Mouse (Mus musculus) MEL (cell line): ENCODE measurements around the gene Xrcc3. TPM values are rescaled to one million over a fixed set of nuclear protein-coding genes. Genes with fewer than 3 reads are reported as not detected.

Experiments
- DNase-seq: peaks from one replicate; pipeline ENCODE4 v3.0.0; 2011; ENCODE audit warnings: low read depth, low spot score
- H3K27ac ChIP-seq: 2 replicates; pipeline ENCODE4 v1.5.1; 2012; ENCODE audit warnings: low read depth, mild to moderate bottlenecking, control low read depth, low read length, moderate library complexity; ENCODE audit not compliant: control insufficient read depth
- H3K27me3 ChIP-seq, 2 experiments: fragments of 150-350 bp in 1 of 2; sonication (generic) in 1 of 2; 2 replicates each; pipeline ENCODE4 v1.6.1; 2012; ENCODE audit warnings: low read length in 2 of 2, mild to moderate bottlenecking in 2 of 2, improper control_type of control experiment in 1 of 2, moderate library complexity in 1 of 2; ENCODE audit not compliant: insufficient read depth in 2 of 2, control insufficient read depth in 1 of 2
- H3K36me3 ChIP-seq, 2 experiments: 2 replicates each; pipeline ENCODE4 v1.6.1; 2012 to 2014; ENCODE audit warnings: low read length in 2 of 2, improper control_type of control experiment in 1 of 2, inconsistent platforms in 1 of 2, mild to moderate bottlenecking in 1 of 2; ENCODE audit not compliant: insufficient read depth in 2 of 2, control insufficient read depth in 1 of 2
- H3K4me1 ChIP-seq, 2 experiments: fragments of 150-350 bp in 1 of 2; sonication (generic) in 1 of 2; 2 replicates each; pipeline ENCODE4 v1.6.1; 2012; ENCODE audit warnings: low read length in 2 of 2, improper control_type of control experiment in 1 of 2, mild to moderate bottlenecking in 1 of 2; ENCODE audit not compliant: insufficient read depth in 2 of 2, control insufficient read depth in 1 of 2
- H3K4me3 ChIP-seq, 2 experiments: fragments of 150-350 bp in 1 of 2; sonication (generic) in 1 of 2; 2 replicates each; pipeline ENCODE4 v1.5.1; 2012; ENCODE audit warnings: low read depth in 2 of 2, low read length in 2 of 2, mild to moderate bottlenecking in 2 of 2, moderate library complexity in 2 of 2, control low read depth in 1 of 2, improper control_type of control experiment in 1 of 2; ENCODE audit not compliant: control insufficient read depth in 1 of 2, insufficient read depth in 1 of 2
- H3K79me2 ChIP-seq: 2 replicates; pipeline ENCODE4 v1.6.1; 2012; ENCODE audit warnings: mild to moderate bottlenecking, low read length, moderate library complexity; ENCODE audit not compliant: control insufficient read depth, poor library complexity, insufficient read depth
- H3K9ac ChIP-seq: 2 replicates; pipeline ENCODE4 v1.6.1; 2012; ENCODE audit warnings: low read depth, mild to moderate bottlenecking, control low read depth, low read length, moderate library complexity; ENCODE audit not compliant: control insufficient read depth, poor library complexity, severe bottlenecking
- H3K9me3 ChIP-seq: fragments of 150-350 bp; sonication (generic); replicated peaks from 2 replicates; pipeline ENCODE4 v1.6.1; 2012; ENCODE audit warnings: mild to moderate bottlenecking, low read length, improper control_type of control experiment, moderate library complexity; ENCODE audit not compliant: insufficient read depth
- CHD1 ChIP-seq: IDR thresholded peaks from 2 replicates; pipeline ENCODE4 v1.6.1; 2012; ENCODE audit warnings: low read depth, mild to moderate bottlenecking, inconsistent platforms, low read length, improper control_type of control experiment
- ELF1 ChIP-seq: IDR thresholded peaks from 2 replicates; pipeline ENCODE4 v1.6.1; 2014; ENCODE audit warnings: low read depth, mild to moderate bottlenecking, inconsistent platforms, low read length, improper control_type of control experiment, moderate library complexity
- EP300 ChIP-seq, 2 experiments: IDR thresholded peaks; 2 replicates each; pipeline ENCODE4 v1.6.1; 2011; ENCODE audit warnings: improper control_type of control experiment in 2 of 2, low read length in 2 of 2, low read depth in 1 of 2, mild to moderate bottlenecking in 1 of 2
- ETS1 ChIP-seq: IDR thresholded peaks from 2 replicates; pipeline ENCODE4 v1.6.1; 2012; ENCODE audit warnings: low read depth, mild to moderate bottlenecking, inconsistent platforms, low read length, improper control_type of control experiment, moderate library complexity
- GABPA ChIP-seq: IDR thresholded peaks from 2 replicates; pipeline ENCODE4 v1.6.1; 2012; ENCODE audit warnings: low read depth, mild to moderate bottlenecking, inconsistent platforms, low read length, improper control_type of control experiment, moderate library complexity
- GATA1 ChIP-seq: IDR thresholded peaks from 2 replicates; pipeline ENCODE4 v1.6.1; 2011; ENCODE audit warnings: low read depth, low read length, improper control_type of control experiment
- HCFC1 ChIP-seq: IDR thresholded peaks from 2 replicates; pipeline ENCODE4 v1.6.1; 2012; ENCODE audit warnings: low read depth, mild to moderate bottlenecking, inconsistent platforms, low read length, improper control_type of control experiment, moderate library complexity
- JUND ChIP-seq: IDR thresholded peaks from 2 replicates; pipeline ENCODE4 v1.6.1; 2011; ENCODE audit warnings: low read depth, mild to moderate bottlenecking, improper control_type of control experiment, low read length
- MAFK ChIP-seq: IDR thresholded peaks from 2 replicates; pipeline ENCODE4 v1.6.1; 2011; ENCODE audit warnings: low read depth, mild to moderate bottlenecking, low read length, improper control_type of control experiment, borderline replicate concordance
- MEF2A ChIP-seq: IDR thresholded peaks from 2 replicates; pipeline ENCODE4 v1.6.1; 2014; ENCODE audit warnings: low read depth, mild to moderate bottlenecking, inconsistent platforms, low read length, improper control_type of control experiment; ENCODE audit not compliant: poor library complexity, insufficient replicate concordance, severe bottlenecking; ENCODE audit errors: extremely low read depth
- MXI1 ChIP-seq: IDR thresholded peaks from 2 replicates; pipeline ENCODE4 v1.6.1; 2011; ENCODE audit warnings: mild to moderate bottlenecking, low read depth, low read length, improper control_type of control experiment
- MYB ChIP-seq: IDR thresholded peaks from 2 replicates; pipeline ENCODE4 v1.6.1; 2011; ENCODE audit warnings: mild to moderate bottlenecking, low read depth, low read length, improper control_type of control experiment
- NELFE ChIP-seq: IDR thresholded peaks from 2 replicates; pipeline ENCODE4 v1.6.1; 2011; ENCODE audit warnings: low read depth, low read length, improper control_type of control experiment
- POLR2AphosphoS2 ChIP-seq: IDR thresholded peaks from 2 replicates; pipeline ENCODE4 v1.6.1; 2011; ENCODE audit warnings: low read length, improper control_type of control experiment
- POLR2AphosphoS5 ChIP-seq: IDR thresholded peaks from 2 replicates; pipeline ENCODE4 v1.6.1; 2012; ENCODE audit warnings: low read depth, borderline replicate concordance, mild to moderate bottlenecking, inconsistent platforms, low read length, moderate library complexity, mixed read lengths
- TBP ChIP-seq: IDR thresholded peaks from 2 replicates; pipeline ENCODE4 v1.8.0; 2011; ENCODE audit warnings: low read depth, low read length, improper control_type of control experiment
- UBTF ChIP-seq: IDR thresholded peaks from 2 replicates; pipeline ENCODE4 v1.6.1; 2012; ENCODE audit warnings: low read depth, mild to moderate bottlenecking, inconsistent platforms, low read length, improper control_type of control experiment, moderate library complexity, borderline replicate concordance; ENCODE audit not compliant: insufficient read depth
- ZC3H11A ChIP-seq: IDR thresholded peaks from 2 replicates; pipeline ENCODE4 v1.6.1; 2012; ENCODE audit warnings: low read depth, mild to moderate bottlenecking, inconsistent platforms, low read length, improper control_type of control experiment
- ZKSCAN1 ChIP-seq: IDR thresholded peaks from 2 replicates; pipeline ENCODE4 v1.6.1; 2012; ENCODE audit warnings: low read depth, mild to moderate bottlenecking, inconsistent platforms, low read length, improper control_type of control experiment, moderate library complexity
- polyA plus RNA-seq, 2 experiments: library from polyadenylated mRNA; stranded (reverse) in 1 of 2; unstranded in 1 of 2; fragments of >175 nt in 1 of 2; fragments of >200 nt in 1 of 2; gene quantifications; 2 replicates each; pipeline versions ENCODE4 v1.2.1 to v1.2.4; 2012; ENCODE audit warnings: low replicate concordance in 2 of 2, low read depth in 1 of 2; ENCODE audit not compliant: insufficient read length in 2 of 2, insufficient read depth in 1 of 2, missing spikeins in 1 of 2
- total RNA-seq: library from RNA; depleted of rRNA; stranded (reverse); fragments of 300-350 nt; gene quantifications from 2 replicates; pipeline ENCODE4 v1.2.3, GENCODE M21; 2012

The Xrcc3 gene
- total and polyA plus RNA-seq, 3 experiments = 9.0 to 18.8 TPM; not detected in 1

DNA sequence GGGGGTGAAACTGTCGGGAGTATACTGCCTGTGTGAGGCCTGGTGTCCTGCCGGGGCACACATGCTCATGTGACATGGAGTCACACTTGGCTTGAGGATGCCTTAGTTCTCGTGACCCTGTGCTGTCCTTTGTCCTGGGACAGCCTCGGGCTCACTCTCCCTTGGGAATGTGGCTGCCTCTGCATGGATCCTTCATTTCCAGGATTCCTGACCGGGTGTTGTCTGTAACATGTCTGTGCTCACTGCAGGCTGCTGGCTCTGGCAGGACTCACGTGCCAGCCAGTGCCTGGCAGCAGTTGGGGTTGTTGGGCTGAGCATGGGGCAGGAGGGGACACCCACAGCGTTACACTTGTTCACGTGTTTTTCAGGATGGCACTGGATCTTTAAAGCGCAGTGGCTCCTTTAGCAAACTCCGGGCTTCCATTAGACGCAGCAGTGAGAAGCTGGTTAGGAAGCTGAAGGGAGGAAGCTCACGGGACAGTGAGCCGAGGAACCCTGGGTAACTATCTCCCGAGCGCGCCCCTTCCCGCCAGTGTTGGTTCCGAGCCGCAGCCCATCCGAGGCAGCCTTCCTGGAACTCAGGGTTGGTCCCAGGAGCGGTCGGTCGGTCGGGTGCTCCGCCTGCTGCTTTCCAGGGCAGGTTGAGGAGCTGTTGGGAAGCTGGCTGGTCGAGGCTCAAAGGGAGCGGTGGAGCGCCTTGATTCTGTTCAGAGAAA is 18.3 kb downstream of the Xrcc3 start:
- Histone ChIP-seq H3K4me3 (no peak overlapping the region), H3K79me2 (no peaks in the 10 kb centered on the region), H3K9ac (no peak overlapping the region), H3K9me3 (no peaks in the 10 kb centered on the region), H3K27me3 (no peaks in the 10 kb centered on the region), H3K27ac (no peak overlapping the region), H3K4me1 (0 out of 4 replicates have a peak, but pooled peaks cover 0 to 2% of the 10 kb centered on the region in 2 experiments), H3K36me3 (peaks cover 0 to 2% of the 10 kb centered on the region in 2 experiments; a peak in 1 of 4 replicates)
- TF ChIP-seq CHD1 (no peak), MEF2A (no peak), ETS1 (no peak), MAFK (no peak), POLR2AphosphoS2 (no peak)
- no peak for DNase-seq

GRCm38 (mm10) chr12:111794526-111795179 is 19.0 kb downstream of the Xrcc3 start:
- H3K9ac ChIP-seq = no peak overlapping the region
- no peaks in the 10 kb centered on the region for H3K27me3 ChIP-seq
- no peak overlapping the region for H3K27ac ChIP-seq
- no peaks in the 10 kb centered on the region for H3K9me3 ChIP-seq
- TF ChIP-seq GATA1 = no peak
- TF ChIP-seq EP300 (IDR thresholded peaks at IDR 0.05; ENCODE audit: low read depth in 1 of 2, low read length in 2 of 2) = no peak
- TF ChIP-seq MYB = no peak
- TF ChIP-seq MXI1 = no peak
- TF ChIP-seq UBTF = no peak
- TF ChIP-seq NELFE = no peak
- TF ChIP-seq JUND = no peak
- no peak for TF ChIP-seq ZKSCAN1
- TF ChIP-seq TBP = no peak
- TF ChIP-seq ELF1 = no peak
- no peak for TF ChIP-seq HCFC1
- TF ChIP-seq ZC3H11A = no peak
- no peak for TF ChIP-seq POLR2AphosphoS2
- TF ChIP-seq GABPA = no peak
- no peak for TF ChIP-seq POLR2AphosphoS5
- H3K4me3 ChIP-seq = no peak overlapping the region
- H3K4me1 ChIP-seq = 0 out of 4 replicates have a peak, but pooled peaks cover 0 to 2% of the 10 kb centered on the region in 2 experiments
- H3K36me3 ChIP-seq = peaks cover 0 to 2% of the 10 kb centered on the region in 2 experiments; a peak in 1 of 4 replicates
- no peak for DNase-seq
- no peaks in the 10 kb centered on the region for H3K79me2 ChIP-seq
